Mouse (Mus musculus): ENCODE measurements around the gene Castor1. TPM values are rescaled to one million over a fixed set of nuclear protein-coding genes. Genes with fewer than 3 reads are reported as not detected.

Gene Castor1
- total and polyA plus RNA-seq, 2 experiments from 2014 or later: 4.9 to 9.7 TPM

GRCm38 (mm10) chr11:4241180-4241579 lies 23.2 kb downstream of the Castor1 start:
- no peaks in the 10 kb centered on the region for H3K9me3 ChIP-seq (ENCODE audit: low read length)
- no peak overlapping the region for H3K4me3 ChIP-seq (ENCODE audit: low read depth, low read length)
- 65% methylated on average over 4 of the region's 4 CpGs for WGBS

GRCm38 (mm10) chr11:4246126-4246525 lies 28.1 kb downstream of the Castor1 start:
- 81% methylated on average over 6 of the region's 6 CpGs for WGBS
- no peak for TF ChIP-seq CTCF (IDR thresholded peaks at IDR 0.05)
- no peak overlapping the region for H3K27ac ChIP-seq (ENCODE audit: low read depth, low read length)
- no peak overlapping the region for H3K4me2 ChIP-seq (ENCODE audit: low read depth, low read length, poor library complexity, severe bottlenecking)
- H3K4me1 ChIP-seq (ENCODE audit: insufficient read depth, low read length): no peaks in the 10 kb centered on the region
- H3K9me3 ChIP-seq (ENCODE audit: low read length): no peaks in the 10 kb centered on the region
- DNase-seq (ENCODE audit: low spot score) (no peak), ATAC-seq (ENCODE audit: low FRiP score) (no peak)
- no peaks in the 10 kb centered on the region for H3K27me3 ChIP-seq (ENCODE audit: insufficient read depth, low read length)
- H3K4me3 ChIP-seq (ENCODE audit: low read depth, low read length): no peak overlapping the region
- H3K36me3 ChIP-seq (ENCODE audit: insufficient read depth, low read length): no peaks in the 10 kb centered on the region
- no peak overlapping the region for H3K9ac ChIP-seq (replicated peaks; ENCODE audit: low read length, poor library complexity, severe bottlenecking)

More at GRCm38 (mm10) chr11:4241180-4241579, 23.2 kb downstream of the Castor1 start:
- H3K27ac ChIP-seq (ENCODE audit: low read depth, low read length): no peak overlapping the region
- no peak for TF ChIP-seq CTCF (IDR thresholded peaks at IDR 0.05)
- H3K4me1 ChIP-seq (ENCODE audit: insufficient read depth, low read length): no peaks in the 10 kb centered on the region
- no peak overlapping the region for H3K9ac ChIP-seq (replicated peaks; ENCODE audit: low read length, poor library complexity, severe bottlenecking)
- no peak for ATAC-seq (ENCODE audit: low FRiP score)
- H3K4me2 ChIP-seq (ENCODE audit: low read depth, low read length, poor library complexity, severe bottlenecking): no peak overlapping the region
- H3K27me3 ChIP-seq (ENCODE audit: insufficient read depth, low read length): no peaks in the 10 kb centered on the region
- H3K36me3 ChIP-seq (ENCODE audit: insufficient read depth, low read length): no peaks in the 10 kb centered on the region
- no peak for DNase-seq (ENCODE audit: low spot score)

GRCm38 (mm10) chr11:4246623-4247022 lies 28.6 kb downstream of the Castor1 start:
- H3K9ac ChIP-seq (replicated peaks; ENCODE audit: low read length, poor library complexity, severe bottlenecking): no peak overlapping the region
- H3K27me3 ChIP-seq (ENCODE audit: insufficient read depth, low read length): no peaks in the 10 kb centered on the region

GRCm38 (mm10) chr11:4247201-4247959 lies 29.4 kb downstream of the Castor1 start:
- Histone ChIP-seq H3K4me2 (ENCODE audit: low read depth, low read length, poor library complexity, severe bottlenecking) (no peak overlapping the region), H3K27me3 (ENCODE audit: insufficient read depth, low read length) (no peaks in the 10 kb centered on the region)

More at GRCm38 (mm10) chr11:4246623-4247022, 28.6 kb downstream of the Castor1 start:
- no peaks in the 10 kb centered on the region for H3K9me3 ChIP-seq (ENCODE audit: low read length)
- no peaks in the 10 kb centered on the region for H3K4me1 ChIP-seq (ENCODE audit: insufficient read depth, low read length)
- DNase-seq (ENCODE audit: low spot score): no peak
- H3K27ac ChIP-seq (ENCODE audit: low read depth, low read length): no peak overlapping the region
- ATAC-seq (ENCODE audit: low FRiP score): no peak
- no peak for TF ChIP-seq CTCF (IDR thresholded peaks at IDR 0.05)
- 73% methylated on average over 4 of the region's 4 CpGs for WGBS
- no peaks in the 10 kb centered on the region for H3K36me3 ChIP-seq (ENCODE audit: insufficient read depth, low read length)
- no peak overlapping the region for H3K4me3 ChIP-seq (ENCODE audit: low read depth, low read length)
- H3K4me2 ChIP-seq (ENCODE audit: low read depth, low read length, poor library complexity, severe bottlenecking): no peak overlapping the region

GRCm38 (mm10) chr11:4249151-4249550 lies 31.1 kb downstream of the Castor1 start:
- TF ChIP-seq CTCF (IDR thresholded peaks at IDR 0.05): no peak
- H3K9ac ChIP-seq (replicated peaks; ENCODE audit: low read length, poor library complexity, severe bottlenecking): no peak overlapping the region
- WGBS: 98% methylated on average over 3 of the region's 3 CpGs
- no peak overlapping the region for H3K4me2 ChIP-seq (ENCODE audit: low read depth, low read length, poor library complexity, severe bottlenecking)
- H3K27me3 ChIP-seq (ENCODE audit: insufficient read depth, low read length): no peaks in the 10 kb centered on the region
- no peaks in the 10 kb centered on the region for H3K4me1 ChIP-seq (ENCODE audit: insufficient read depth, low read length)
- no peaks in the 10 kb centered on the region for H3K9me3 ChIP-seq (ENCODE audit: low read length)
- DNase-seq (ENCODE audit: low spot score) (no peak), ATAC-seq (ENCODE audit: low FRiP score) (no peak)
- no peak overlapping the region for H3K27ac ChIP-seq (ENCODE audit: low read depth, low read length)
- no peaks in the 10 kb centered on the region for H3K36me3 ChIP-seq (ENCODE audit: insufficient read depth, low read length)
- no peak overlapping the region for H3K4me3 ChIP-seq (ENCODE audit: low read depth, low read length)

More at GRCm38 (mm10) chr11:4247201-4247959, 29.4 kb downstream of the Castor1 start:
- TF ChIP-seq CTCF (IDR thresholded peaks at IDR 0.05): no peak
- WGBS: 80% methylated on average over 14 of the region's 14 CpGs
- H3K9ac ChIP-seq (replicated peaks; ENCODE audit: low read length, poor library complexity, severe bottlenecking): no peak overlapping the region
- H3K4me1 ChIP-seq (ENCODE audit: insufficient read depth, low read length): no peaks in the 10 kb centered on the region
- no peaks in the 10 kb centered on the region for H3K36me3 ChIP-seq (ENCODE audit: insufficient read depth, low read length)
- no peak overlapping the region for H3K4me3 ChIP-seq (ENCODE audit: low read depth, low read length)
- ATAC-seq (ENCODE audit: low FRiP score) (no peak), DNase-seq (ENCODE audit: low spot score) (no peak)
- H3K9me3 ChIP-seq (ENCODE audit: low read length): no peaks in the 10 kb centered on the region
- H3K27ac ChIP-seq (ENCODE audit: low read depth, low read length): no peak overlapping the region

- no peak for TF ChIP-seq CTCF (IDR thresholded peaks at IDR 0.05)
- Histone ChIP-seq H3K4me2 (ENCODE audit: low read depth, low read length, poor library complexity, severe bottlenecking) (no peak overlapping the region), H3K4me3 (ENCODE audit: low read depth, low read length) (no peak overlapping the region), H3K27ac (ENCODE audit: low read depth, low read length) (no peak overlapping the region), H3K9me3 (ENCODE audit: low read length) (no peaks in the 10 kb centered on the region), H3K9ac (replicated peaks; ENCODE audit: low read length, poor library complexity, severe bottlenecking) (no peak overlapping the region), H3K4me1 (ENCODE audit: insufficient read depth, low read length) (no peaks in the 10 kb centered on the region), H3K36me3 (ENCODE audit: insufficient read depth, low read length) (no peaks in the 10 kb centered on the region), H3K27me3 (ENCODE audit: insufficient read depth, low read length) (no peaks in the 10 kb centered on the region)
- DNase-seq (ENCODE audit: low spot score) (no peak), ATAC-seq (ENCODE audit: low FRiP score) (no peak)
- WGBS: 73% methylated on average over 7 of the region's 7 CpGs
Observed at GRCm38 (mm10) chr11:4250290-4250689, 32.3 kb downstream of the Castor1 start.

Measured in midbrain, postnatal 0 days (tissue).